Mouse (Mus musculus) heart, postnatal 4 days (tissue): Measurements from ENCODE around the gene Ranbp17. TPM values are rescaled to one million over a fixed set of nuclear protein-coding genes. Genes with fewer than 3 reads are reported as not detected.
"Not testable (repeated sequence)": the region's sequence is repeated elsewhere in the genome, so short reads cannot be mapped to it uniquely, and the experiment has no call there.

Experiments used
- DNase-seq: peaks from one replicate; pipeline ENCODE4 v3.0.0; 2021
- total RNA-seq, 2 experiments: library from RNA; stranded (reverse); gene quantifications; 2 replicates each; pipeline ENCODE4 v1.2.3; 2021

Ranbp17 gene
- total RNA-seq: 1 to 10 TPM; 6.3 to 7.0 TPM

- DNase-seq: peak; percentile 65
Measured at GRCm38 (mm10) chr11:33513376-33513991, at the start of gene Ranbp17. Gene Ranbp17 (minus strand): TSS chr11:33513746.

GRCm38 (mm10) chr11:33554123-33554522, 40.6 kb upstream of the Ranbp17 start:
- DNase-seq: peak; percentile 11

- DNase-seq: no peak
Measured at GRCm38 (mm10) chr11:33550861-33551560, 37.5 kb upstream of the Ranbp17 start.

- DNase-seq: peak; percentile 46
Measured at GRCm38 (mm10) chr11:33547386-33547785, 33.8 kb upstream of the Ranbp17 start.

DNA sequence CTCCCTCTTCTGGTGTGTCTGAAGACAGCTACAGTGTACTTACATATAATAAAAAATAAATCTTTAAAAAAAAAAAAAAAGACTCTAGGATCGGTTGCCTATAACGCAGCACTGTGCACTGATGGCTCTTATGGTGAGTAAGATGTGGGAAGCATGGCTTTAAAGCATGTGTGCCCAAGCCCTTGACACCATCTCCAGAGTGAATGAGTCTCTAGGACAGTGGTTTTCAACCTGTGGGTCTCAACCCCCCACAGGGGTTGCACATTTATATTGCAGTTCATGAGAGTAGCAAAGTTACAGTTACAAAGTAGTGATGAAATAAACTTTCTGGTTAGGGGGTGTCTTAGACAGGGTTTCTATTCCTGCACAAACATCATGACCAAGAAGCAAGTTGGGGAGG, 31.4 kb upstream of the Ranbp17 start:
- DNase-seq: no peak

DNA sequence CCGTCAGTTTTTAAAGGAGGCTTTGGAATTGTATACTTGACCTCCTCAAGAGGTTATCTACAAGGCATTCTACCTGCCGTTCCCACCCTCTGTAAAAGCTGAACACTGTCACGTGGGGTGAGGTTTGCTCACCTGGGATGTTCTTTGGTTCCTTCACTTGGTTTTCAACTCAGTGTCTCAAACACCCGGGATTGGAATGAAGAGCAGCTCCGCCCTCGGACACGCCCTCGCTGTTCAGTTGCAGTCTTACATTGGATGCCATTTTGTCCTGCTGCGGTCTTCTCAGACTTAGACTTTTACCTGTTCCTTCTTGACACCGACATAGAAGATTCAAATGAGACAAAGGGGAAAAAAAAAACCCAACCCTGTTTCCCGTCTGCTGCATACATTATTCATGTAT, 30.6 kb upstream of the Ranbp17 start:
- no peak for DNase-seq

DNA sequence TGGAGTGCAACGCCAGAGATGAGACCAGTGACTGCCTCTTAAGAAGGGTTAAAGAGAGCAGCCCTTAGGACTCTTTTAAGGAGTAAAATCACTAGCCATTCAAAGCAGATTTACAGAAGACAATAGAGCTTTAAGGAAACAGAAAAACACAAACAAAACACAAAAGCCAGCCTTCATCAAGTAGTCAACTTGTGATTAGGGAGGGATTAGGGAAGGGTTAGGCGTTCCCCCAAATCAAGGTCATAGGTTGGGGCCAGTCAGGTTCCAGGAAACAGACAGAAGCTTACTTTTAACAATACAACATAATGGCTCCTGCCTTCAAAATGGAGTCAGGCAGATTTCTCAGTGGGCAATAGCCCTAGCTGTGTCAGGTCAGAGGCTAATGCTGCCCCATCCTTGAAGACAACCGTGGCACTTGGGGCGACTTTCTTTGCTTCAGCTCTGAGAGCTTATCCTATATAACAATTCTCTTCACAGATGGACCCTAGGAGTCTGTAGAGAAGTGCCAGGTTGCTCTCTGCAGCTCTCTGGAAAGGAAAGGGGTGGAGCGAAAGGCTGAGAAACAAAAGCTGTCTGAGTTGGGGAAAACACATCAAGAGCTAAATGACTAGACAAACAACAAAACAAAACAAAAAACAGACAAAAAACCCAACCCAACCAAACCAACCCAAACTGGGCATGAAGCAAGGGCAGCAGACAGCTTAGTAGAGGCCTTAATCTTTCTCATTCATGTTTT, 24.0 kb upstream of the Ranbp17 start:
- DNase-seq: no peak

GRCm38 (mm10) chr11:33536636-33537035, 23.1 kb upstream of the Ranbp17 start:
- no peak for DNase-seq

DNA sequence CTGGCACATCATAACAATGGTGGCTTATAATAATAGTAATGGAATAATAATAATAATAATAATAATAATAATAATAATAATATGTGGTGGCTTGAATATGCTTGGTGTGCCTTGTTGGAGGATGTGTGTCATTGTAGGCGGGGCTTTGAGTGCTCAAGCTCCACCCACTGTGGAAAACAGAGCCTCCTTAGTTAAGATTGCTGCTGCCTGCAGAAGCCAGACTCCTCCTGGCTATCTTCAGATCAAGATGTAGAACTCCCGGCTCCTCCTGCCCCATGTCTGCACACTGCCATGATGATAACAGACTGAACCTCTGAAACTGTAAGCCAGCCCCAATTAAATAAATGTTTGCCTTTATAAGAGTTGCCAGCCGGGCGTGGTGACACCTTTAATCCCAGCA, 21.0 kb upstream of the Ranbp17 start:
- no peak for DNase-seq

- no peak for DNase-seq
Measured at GRCm38 (mm10) chr11:33533577-33533976, 20.0 kb upstream of the Ranbp17 start.

- no peak for DNase-seq
Measured at GRCm38 (mm10) chr11:33529576-33529975, 16.0 kb upstream of the Ranbp17 start.

DNA sequence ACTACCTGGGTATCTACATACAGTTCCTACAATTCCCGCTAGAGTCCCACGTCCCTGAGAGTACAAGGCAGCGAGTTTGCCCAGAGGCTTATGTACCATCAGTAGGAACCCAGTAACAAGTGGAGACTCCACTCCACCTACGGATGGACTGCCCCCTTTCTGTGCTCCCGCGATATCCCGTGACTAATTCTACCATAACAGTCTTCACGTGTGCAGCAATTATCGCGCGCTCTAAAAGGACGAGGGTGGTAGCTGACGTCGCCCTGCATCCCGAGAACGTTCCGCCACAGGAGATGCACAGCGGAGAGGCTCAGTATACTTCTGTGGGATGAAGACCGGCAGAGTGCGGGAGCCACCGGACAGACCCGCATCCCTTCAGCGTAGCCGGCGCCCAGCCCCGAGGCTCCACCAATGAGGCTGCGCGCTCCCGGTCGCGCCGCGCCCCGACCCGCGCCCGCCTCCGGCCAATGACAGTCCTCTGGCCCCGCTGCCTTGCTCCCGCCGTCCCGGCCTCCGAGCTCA, 631 bp downstream of the Ranbp17 start:
- DNase-seq: peak; percentile 66

DNA sequence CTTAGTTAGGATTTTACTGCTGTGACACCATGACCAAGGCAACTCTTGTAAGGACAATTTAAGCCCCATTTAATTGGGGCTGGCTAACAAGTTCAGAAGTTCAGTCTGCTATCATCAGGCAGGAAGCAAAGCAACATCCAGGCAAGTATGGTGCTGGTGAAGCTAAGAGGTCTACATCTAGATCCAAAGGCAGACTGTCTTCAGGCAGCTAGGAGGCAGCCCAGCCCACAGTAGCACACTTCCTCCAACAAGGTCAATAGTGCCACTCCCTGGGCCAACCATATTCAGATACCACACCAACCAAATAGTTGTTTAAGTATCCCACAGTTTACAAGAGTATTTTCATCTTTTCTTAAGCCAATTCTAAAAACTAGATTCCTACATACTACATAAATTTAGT, 4.1 kb downstream of the Ranbp17 start:
- no peak for DNase-seq

DNA sequence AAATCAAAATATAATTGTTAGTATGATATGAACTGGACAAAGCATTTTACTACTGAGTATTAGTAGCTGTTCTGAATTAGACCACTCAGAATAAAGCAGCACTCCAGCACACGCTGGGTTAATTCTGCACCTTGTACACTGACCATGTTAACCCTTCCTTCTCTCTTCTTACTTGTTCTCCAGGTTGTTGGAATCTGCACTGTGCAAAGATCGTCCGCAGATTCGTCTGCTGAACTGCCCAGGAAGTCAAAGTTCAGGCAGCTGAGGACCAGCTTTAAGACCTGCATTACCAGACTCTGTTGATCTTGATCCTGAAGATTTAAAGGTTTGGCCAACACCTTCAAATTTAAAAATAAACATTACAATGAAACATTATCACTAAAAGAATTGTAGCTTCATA, 27.8 kb downstream of the Ranbp17 start:
- DNase-seq: no peak

DNA sequence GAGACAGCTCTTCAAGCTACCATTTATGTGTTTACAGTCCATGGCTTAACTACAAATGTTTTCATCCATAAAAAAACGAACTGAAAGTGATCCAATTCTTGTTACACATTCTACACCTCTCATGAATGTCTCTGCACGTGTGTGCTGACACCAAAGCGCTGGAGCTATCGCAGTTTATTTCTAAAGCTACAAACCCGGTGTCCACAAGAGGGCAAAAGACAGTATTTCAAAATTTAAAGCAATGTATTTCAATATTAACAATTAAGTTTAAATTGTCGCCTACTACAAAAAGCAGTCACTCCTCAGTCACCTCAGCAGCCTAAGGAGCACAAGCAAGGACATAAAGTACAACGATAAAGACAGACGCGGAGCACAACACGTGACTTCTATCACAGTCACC, 33.1 kb downstream of the Ranbp17 start:
- no peak for DNase-seq

GRCm38 (mm10) chr11:33479209-33479608, 34.3 kb downstream of the Ranbp17 start:
- DNase-seq: no peak

- DNase-seq: no peak
Measured at GRCm38 (mm10) chr11:33476634-33477033, 36.9 kb downstream of the Ranbp17 start.

DNA sequence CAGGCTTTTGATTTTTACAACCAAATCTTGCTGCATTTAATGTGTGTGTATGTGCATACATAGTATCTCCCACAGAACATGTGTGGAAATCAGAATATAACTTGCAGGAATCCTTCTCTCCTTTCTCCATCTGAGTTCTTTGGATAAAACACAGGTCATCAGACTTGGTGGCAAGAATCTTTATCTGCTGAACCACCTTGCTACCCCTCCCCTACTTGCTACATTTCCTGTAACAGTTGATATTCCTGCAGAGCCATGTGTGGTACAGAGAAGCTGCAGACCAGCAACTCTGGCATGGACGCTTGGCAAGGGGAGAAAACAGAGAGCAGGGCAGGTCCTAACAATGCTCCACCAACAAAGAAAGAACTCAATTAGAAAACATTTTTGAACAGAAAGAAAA, 52.4 kb downstream of the Ranbp17 start:
- DNase-seq: no peak

DNA sequence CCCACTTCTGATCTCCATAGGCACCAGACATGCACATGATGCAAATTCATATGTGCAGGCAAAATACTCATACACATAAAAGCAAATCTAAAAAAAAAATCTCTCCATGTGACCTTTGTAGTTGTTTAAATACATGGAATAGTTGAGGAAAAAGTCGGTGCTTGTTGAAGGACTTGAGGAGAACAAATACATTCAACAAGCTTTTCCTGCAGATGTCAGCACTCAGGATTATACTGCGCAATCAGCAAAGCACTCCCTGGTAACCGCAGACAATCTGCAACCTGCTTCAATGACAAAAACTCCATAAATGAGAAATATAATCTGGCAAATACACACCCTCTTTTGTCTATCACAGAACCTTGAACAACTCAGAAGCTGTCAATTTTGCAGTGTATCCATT, 59.5 kb downstream of the Ranbp17 start:
- DNase-seq: no peak

DNA sequence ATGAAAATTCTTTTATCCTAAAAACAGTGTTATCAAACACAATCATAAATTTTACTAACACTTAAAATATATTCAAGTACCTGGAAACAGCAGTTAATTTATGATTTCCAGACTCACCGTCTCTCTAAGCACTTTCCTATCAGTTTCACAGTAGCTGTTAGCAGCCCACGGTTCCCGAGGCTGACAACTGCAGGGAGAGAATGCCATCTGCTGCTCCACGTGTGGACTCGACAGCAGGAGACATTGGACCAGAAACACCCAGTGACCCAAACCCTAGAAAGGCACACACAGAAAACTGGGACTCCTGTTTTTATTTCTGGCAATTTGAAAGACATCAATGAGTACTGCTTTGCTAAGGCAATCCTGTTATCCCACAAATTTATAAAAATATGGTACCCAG, 79.7 kb downstream of the Ranbp17 start:
- DNase-seq: no peak

DNA sequence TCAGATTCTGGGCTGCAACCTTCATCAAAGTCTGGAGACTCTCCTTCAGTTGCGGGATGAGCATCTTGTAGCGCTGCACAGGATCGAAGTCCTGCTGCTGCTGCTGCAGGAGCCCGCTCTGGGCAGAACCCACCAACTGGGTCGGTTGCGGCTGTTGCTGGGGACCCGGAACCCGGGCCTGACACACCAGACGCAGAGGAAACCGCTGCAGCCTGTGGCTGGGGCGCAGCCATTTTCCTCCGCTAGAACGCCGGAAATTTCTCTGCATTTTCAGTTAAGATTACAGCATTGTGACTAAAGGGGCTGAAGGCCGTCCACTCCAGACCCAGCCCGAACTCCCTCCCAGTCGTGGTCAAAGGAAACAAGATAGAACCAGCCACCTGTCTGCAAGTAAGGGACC, 85.3 kb downstream of the Ranbp17 start:
- DNase-seq: not testable (repeated sequence)

GRCm38 (mm10) chr11:33427789-33428188, 85.8 kb downstream of the Ranbp17 start:
- DNase-seq: not testable (repeated sequence)

DNA sequence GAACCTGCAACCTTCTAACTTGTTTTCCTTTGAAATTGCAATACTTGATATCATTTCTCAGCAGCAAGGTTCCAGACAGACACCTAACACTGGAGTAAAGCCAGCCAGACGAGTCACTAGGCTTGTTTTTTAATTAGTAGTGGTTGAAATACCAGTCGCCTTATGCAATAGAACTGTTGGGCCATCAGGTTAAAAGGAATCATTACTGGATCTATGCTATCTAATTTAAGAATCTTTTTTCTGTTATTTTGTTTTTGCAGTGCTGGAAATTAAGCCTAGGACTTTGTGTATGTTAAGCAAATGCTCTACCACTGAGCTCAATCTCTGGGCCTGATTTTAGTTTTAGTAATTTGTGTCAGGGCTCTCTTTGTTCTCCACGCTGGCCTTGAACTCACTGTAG, 91.3 kb downstream of the Ranbp17 start:
- no peak for DNase-seq

DNA sequence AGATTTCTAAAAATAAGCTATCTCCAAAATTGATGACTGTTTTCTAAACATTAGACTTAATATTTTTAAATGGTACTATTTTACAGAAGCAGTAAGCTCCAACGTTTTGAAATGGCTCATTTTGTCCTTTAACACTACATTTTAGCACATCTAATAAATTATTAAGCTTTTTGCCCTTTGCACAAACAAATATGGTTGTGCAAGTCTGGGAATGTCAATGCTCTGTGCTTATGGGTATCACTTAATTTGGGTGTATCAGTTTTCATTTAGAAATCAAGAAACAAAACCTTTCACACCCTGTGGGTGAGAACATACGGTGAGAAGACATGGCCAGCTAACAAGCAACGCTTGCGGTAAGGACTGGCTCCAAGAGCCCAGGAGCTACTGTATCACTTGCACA, 108.9 kb downstream of the Ranbp17 start:
- DNase-seq: no peak
